Mouse (Mus musculus): ENCODE data around the gene Fgfr2.
"Not testable (repeated sequence)": the region's sequence is repeated elsewhere in the genome, so short reads cannot be mapped to it uniquely, and the experiment has no call there.

Fgfr2 gene

DNA sequence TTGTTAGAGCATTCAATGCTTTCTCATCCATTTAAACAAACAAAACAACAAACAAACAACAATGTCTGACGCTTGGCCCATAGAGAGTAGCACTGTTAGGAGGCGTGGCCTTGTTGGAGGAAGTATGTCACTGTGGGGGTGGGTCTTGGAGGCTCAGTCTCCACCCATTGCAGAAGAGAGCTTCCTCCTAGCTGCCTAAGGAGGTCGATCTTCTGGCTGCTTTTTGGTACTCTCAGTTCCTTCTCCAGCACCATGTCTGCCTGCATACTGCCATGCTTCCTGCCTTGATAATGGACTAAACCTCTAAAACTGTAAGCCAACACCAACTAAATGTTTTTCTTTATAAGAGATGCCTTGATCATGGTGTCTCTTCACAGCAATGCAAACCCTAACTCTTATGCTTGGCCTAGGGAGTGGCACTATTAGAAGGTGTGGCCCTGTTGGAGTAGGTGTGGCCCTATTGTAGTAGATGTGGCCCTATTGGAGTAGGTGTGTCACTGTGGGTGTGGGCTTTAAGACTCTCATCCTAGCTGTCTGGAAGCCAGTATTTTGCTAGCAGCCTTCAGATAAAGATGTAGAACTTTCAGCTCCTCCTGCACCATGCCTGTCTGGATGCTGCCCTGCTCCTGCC is 680.9 kb downstream of the Fgfr2 start:
- not testable (repeated sequence) for DNase-seq (ENCODE audit: low read depth in 1 of 2, low spot score in 2 of 2)

DNA sequence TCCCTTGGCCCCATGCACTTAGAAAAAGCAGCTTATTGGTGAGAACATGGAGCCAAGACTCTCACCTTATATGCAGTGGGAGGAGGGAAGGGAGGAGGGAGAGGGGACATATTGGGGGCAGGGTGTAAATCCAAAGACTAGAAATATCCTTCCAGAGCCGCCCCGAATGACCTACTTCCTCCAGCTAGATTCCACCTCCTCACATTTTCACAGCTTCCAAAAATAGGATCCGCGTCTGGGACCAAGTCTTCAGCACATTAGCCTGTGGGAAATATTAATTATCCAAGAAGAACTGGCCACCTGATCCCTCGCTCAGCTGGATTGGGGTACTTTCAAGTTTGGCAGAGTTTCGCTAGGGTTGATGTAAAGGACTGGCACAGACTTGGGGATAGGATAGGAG is 683.2 kb downstream of the Fgfr2 start:
- no peak for DNase-seq (ENCODE audit: low read depth in 1 of 2, low spot score in 2 of 2)

DNA sequence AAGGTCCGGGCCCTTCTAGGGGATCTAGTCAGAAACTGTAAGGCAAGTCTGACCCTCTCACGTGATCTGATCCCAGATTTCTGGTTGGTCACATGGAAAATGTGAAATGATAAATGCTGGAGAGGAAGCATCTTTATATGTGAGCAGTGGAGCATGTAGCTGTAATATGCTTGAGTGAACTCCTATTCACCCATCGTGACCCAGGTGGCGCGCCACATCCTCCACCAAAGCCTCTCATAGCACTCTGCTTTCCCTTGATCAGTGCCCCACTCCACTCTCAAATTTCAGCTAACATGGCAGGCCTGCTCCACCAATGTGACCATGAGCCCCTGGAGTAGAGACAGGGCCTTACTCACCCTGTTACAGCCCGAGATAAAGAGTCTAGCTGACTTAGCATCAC is 685.1 kb downstream of the Fgfr2 start:
- DNase-seq (ENCODE audit: low read depth in 1 of 2, low spot score in 2 of 2): no peak

DNA sequence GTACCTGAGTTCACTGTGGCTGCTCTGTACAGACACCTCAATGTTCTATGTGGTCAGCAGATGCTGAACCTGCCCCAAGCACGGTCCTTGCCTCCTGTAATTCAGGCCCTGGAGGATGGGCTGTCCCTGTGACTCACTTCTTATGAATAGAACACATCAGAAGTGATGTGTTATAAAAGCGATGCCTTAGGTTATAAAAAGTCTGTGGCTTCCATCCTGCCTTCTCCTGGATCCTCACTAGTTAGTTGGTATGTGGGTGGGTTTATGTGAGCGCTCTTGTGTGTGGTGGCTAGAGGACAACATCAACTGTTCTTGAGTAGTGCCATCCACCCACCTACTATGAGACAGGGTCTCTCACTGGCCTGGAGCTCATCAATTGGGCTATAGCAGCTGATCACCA is 685.7 kb downstream of the Fgfr2 start:
- no peak for DNase-seq (ENCODE audit: low read depth in 1 of 2, low spot score in 2 of 2)

DNA sequence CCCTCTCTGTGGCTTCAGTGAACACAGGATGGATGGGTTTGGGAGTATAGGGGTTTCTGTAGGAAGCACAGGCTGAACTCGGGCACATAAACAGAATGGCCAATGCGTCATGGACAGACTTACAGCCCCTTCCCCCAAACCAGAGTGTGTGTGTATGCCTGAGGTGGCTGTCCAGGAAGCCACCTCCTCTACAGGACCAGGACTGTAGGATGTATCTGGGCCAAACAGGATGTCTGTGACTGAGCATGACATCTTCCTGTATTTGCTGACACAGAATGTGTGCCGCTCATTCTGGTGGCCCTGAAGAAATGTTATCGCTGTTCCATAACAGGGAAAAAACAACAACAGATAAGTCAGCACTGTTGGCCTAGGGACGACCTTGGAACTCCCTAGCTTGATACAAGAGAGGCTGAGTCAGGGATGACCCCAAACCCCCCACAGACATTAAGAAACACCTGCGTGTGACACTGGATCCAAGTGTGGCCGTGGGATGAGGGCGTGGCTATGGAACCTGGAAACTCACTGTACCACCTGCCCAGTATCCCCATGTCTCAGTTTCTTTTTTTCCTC is 687.6 kb downstream of the Fgfr2 start:
- DNase-seq (ENCODE audit: low read depth in 1 of 2, low spot score in 2 of 2): no peak

DNA sequence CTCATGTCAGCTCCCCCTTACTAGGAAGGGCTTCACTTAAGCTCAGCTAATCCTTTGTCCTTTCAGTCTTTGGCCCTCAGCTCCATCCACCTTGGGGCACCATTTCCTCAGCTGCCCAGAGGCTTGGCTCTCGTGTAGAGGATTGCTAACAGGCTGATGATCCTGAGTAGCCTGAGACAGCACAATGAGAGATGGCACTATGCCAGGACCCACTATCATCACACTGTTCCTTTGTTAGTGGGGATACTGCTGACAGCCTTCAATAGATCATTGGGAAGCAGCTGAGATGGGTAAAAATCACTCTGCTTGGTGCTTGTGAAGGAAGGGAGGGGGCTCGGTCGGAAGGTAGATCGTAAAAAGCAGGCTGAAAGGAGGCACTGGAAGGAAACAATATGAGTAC is 693.8 kb downstream of the Fgfr2 start:
- no peak for DNase-seq (ENCODE audit: low read depth in 1 of 2, low spot score in 2 of 2)

DNA sequence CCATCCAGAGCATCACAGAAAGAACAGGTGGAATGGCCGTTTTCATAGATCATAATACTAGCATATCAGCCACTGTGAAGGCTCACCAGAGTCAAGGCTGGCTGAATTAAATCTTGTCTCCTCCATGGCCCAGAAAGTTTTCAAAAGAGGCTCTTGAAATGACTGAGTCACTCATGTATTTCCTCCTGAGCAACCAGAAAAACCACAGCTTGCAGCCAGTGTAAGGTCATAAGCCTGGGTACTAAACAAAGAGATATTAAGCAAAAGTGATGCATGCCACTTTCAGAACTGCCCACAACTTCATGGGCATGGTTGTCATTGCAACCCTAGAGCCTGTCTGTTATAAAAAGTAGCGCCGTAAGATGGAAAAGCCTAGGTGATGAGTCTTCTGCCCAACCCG is 694.8 kb downstream of the Fgfr2 start:
- DNase-seq (ENCODE audit: low read depth in 1 of 2, low spot score in 2 of 2): no peak

DNA sequence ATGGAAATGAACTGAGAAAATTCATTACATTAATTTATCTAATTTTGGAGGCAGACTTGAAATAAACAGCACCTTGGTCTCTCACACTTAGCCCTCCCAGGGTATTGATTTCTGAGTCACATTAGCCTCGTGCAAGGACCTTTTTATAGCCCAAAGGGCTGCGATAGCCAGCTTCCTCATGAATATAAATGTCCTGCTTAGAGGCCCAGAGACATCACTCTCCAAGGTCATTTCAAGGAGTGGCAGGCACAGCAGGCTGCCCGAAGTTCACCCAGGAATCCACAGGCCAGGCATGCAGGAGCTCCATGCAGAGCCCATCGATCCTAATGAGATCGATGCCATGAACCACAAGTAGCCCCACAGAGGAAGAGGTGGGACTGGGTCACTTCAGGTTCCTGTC is 697.1 kb downstream of the Fgfr2 start:
- no peak for DNase-seq (ENCODE audit: low read depth in 1 of 2, low spot score in 2 of 2)

DNA sequence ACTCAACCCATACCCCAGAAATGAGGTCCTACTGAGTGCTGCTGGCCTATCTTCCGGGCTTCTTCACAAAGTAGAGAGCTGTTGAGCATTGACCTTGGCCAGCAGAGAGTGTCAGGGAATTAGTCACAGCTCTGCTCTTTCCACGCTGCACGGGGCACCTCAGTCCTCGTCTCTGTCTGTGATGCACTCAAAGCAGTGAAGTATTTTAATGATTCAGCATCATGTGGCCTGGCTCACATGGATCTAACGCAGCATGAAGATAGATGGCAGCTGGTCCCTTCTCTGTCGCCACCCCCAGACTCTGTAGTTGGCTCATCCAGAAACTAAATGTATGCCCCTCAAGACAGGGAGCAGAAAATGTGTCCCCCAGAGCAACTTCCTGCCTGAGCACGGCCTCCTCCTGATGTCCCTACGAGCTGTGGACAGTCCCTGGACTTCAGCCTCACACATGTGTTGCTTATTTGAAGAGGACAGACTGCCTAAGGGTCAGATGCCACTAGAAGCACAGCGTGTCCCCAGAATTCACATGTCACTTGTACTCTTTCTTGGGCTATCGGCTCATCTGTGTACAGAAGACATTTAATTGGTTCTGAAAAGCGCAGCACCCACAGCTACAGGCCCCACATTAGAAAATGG is 697.7 kb downstream of the Fgfr2 start:
- DNase-seq (ENCODE audit: low read depth in 1 of 2, low spot score in 2 of 2): no peak

DNA sequence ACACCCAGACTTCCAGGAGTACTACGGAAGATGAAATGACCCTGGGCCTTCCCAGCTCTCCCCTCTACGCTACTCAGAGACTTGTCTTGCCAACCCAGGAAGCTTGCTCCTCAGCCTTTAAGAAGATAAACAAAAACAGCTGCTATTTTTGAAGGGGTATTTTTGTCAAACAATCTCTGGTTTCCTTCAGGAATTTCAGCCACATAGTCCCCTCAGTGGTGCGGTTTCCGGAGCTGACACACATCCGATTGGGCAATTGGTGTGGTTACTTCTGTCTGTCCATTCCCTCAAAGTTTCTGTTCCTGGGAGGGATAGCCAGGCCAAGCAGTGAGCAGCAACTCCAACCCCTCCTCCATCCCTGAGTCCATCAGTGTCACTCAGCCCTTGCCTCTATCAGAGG is 699.6 kb downstream of the Fgfr2 start:
- peak; percentile 3 to 21 for DNase-seq (ENCODE audit: low read depth in 1 of 2, low spot score in 2 of 2)

DNA sequence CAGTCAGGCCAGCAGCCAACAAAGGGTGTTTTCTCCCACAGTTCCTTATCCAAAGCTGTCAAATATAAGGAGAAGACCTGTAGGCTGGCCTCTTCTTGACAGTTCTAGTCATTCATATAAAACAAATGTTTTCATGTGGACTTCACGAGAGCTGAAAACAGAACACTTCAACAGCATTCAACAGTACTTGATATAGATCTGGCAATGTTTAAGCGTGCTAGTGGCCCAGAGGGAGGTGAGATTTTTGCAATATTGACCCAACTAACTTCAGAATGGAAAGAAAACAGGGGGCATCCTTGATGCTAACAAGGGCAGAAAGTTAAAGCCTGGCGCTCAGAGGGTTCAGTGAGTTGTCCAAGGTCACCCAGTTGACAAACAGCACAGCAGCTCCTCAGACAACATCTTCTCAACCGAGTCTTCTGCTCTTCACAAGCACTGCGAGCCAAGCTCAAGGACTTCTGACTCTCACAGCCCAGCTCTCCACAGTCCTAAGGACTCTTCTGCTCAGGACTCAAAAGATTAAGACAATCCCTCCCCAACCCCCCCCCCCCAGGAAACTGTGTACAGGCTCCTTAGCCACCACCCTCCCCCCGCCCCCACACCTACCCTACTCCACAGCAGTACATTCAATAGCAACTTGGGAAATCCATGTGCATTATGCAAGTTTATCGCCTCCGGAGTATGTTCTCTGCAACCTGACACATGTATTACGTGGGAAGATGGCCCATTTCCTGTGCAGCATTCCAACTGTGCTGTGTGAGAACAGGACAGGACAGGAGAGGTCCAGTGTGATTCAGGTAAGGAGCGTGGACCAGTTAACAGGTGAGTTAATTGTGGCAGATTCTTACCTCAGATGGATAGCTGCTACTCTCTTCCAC is 703.5 kb downstream of the Fgfr2 start:
- DNase-seq (ENCODE audit: low read depth in 1 of 2, low spot score in 2 of 2): no peak

DNA sequence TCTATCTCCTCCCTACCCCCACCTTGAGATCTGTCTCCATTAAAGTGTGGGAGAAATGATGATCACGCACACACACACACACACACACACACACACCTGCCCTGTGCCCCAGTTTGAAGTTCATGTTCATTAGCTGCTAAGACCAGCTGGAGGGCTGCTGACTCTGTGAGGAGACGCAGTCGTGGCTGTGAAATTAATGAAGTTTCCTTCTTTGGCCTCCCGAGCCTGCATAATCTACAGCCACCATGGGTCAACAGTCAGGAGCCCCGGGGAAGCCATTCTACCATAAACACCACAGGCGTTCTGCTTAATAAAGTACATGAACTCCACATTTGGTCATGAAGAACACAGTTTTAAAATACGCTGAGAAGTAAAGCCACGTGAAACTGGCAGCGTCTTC is 706.3 kb downstream of the Fgfr2 start:
- DNase-seq (ENCODE audit: low read depth in 1 of 2, low spot score in 2 of 2): no peak

DNA sequence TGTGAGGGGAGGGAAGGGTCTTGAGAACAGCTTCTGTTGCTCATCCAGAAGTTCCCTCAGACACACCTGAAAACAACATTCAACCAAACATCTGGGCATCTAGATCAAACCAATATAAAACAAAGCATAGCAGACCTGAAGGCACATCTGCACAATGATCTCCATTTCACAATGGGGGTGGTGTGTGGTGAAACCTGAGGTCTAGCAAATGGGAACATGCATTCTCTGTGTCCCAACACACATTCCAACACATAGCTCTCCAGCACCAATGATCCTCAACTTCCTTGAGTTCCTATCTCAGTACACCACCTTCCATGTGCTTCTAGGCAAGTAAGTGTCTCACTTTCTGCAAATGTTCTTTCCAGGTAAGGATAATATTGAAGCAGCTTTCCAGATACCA is 707.3 kb downstream of the Fgfr2 start:
- no peak for DNase-seq (ENCODE audit: low read depth in 1 of 2, low spot score in 2 of 2)

DNA sequence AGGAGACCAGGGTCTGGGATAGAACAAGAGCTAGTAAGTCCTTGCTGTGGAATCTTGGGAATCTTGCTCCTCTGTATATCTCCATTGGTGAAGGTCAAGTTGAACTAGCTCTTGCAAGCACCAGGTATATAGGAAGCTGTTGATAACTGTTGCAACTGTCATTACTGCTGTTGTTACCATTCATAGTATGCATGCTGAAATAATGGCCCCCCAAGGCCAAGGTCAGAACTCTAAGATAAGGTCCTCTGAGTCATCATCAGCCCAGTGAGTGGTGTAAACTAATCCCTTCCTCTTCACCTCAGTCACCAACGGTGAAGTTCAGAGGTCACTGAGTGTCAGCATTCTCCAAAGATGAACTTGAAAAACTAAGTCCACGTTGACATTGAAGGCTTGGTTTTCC is 710.6 kb downstream of the Fgfr2 start:
- DNase-seq (ENCODE audit: low read depth in 1 of 2, low spot score in 2 of 2): no peak

DNA sequence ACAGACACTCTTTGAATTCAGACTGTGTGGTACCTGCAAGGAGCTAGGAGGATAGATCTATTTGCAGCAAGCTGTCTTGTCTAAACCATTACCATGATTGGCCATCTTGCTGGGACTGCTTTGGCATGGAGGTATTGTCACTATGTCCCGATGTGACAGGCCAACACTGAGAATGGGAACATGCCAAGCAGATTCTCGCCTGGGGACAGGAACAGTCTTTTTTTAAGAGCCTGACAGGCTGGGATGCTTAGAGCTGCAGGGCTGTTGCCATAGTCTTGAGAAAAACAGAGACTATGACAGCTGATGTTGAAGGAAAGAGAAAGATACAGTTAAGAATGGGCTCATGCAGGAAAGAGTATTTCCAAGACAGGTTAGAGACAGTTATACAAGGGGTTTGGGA is 711.4 kb downstream of the Fgfr2 start:
- DNase-seq (ENCODE audit: low read depth in 1 of 2, low spot score in 2 of 2): no peak

DNA sequence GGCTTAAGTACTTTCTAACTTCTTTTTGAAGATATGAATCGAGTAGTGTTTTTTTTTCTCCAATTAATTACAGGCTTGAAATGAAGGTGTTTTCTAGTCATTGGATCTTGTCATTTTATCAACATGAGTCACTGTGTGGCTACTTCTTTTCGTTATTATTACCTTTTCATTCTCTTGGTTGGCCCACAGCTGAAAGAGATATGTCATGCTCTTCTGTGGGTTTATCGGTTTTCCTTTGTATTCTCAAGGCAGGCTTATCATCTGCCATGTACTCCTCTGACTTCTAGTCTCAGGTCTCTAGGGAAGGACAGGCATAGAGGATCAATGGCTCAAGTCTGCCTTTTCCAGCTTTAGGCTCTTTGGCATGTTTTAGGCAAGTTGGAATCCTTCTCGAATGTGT is 712.2 kb downstream of the Fgfr2 start:
- no peak for DNase-seq (ENCODE audit: low read depth in 1 of 2, low spot score in 2 of 2)

DNA sequence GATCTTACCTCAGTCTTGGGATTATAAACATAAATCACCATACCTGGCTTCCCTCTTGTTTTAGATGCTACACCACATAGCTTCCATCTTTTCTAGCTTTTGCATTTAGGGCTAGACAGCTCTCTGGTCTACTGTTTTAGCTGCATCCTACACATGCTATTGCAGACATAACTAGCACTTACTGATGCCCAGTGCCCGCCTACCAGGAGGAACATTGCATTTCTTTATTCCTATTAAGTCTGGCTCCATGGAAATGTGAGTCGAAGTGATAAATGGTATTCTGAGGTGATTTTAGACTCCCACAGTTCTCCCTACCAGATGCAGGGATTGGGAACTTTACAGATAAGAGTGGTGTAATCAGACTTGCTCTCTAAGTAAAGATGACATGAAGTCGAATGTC is 713.3 kb downstream of the Fgfr2 start:
- no peak for DNase-seq (ENCODE audit: low read depth in 1 of 2, low spot score in 2 of 2)

DNA sequence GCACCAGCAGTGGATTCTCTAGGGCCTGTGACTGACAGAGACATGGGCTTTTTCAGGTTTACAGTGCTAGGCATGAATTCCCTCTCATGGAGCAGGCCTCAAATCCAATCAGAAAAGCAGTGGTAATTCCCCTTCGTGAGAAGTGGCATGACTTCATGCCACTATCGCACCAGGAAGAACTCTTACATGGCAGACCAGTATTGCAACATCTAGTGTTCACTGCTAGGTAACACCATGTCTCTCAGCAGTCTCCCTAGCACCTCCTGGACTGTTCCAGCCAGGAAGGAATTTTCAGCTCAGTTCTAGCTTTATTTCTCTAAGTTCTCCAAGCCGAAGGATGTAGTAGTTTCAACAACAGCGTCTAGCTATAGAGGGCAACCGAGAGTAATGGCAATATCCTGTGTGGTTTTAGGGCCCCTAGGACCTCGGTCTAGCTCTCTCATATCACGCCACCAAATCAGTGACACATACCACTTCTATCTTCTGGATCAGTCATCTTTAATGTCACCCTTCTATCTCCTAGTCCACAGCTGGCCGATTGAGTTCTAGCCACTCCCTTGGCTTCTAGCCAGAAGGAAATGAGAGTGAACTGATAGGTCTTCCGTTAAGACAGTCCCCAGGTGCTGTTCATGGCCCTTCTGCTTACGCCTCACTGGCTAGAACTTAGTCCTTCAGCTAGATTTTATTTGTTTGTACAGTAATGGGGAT is 720.6 kb downstream of the Fgfr2 start:
- no peak for DNase-seq (ENCODE audit: low read depth in 1 of 2, low spot score in 2 of 2)

DNA sequence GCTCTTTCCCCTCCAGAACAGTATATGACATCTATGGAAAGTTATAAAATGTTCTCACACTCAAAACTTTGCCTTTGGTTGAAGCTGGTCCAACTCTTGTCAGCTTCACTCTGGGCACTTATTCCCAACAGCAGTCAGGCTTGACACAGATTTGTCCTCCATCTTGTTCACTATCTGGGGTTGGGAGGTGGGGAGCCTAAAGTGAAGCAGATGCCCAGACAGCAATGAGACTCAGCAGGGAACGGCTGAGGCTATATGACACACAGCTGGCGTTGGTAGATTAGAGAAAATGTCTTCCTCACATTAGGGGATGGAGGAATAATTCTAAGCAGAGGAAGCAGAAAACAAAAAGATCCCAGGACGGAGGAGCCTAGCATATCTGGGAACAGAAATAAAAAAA is 724.7 kb downstream of the Fgfr2 start:
- DNase-seq (ENCODE audit: low read depth in 1 of 2, low spot score in 2 of 2): no peak

DNA sequence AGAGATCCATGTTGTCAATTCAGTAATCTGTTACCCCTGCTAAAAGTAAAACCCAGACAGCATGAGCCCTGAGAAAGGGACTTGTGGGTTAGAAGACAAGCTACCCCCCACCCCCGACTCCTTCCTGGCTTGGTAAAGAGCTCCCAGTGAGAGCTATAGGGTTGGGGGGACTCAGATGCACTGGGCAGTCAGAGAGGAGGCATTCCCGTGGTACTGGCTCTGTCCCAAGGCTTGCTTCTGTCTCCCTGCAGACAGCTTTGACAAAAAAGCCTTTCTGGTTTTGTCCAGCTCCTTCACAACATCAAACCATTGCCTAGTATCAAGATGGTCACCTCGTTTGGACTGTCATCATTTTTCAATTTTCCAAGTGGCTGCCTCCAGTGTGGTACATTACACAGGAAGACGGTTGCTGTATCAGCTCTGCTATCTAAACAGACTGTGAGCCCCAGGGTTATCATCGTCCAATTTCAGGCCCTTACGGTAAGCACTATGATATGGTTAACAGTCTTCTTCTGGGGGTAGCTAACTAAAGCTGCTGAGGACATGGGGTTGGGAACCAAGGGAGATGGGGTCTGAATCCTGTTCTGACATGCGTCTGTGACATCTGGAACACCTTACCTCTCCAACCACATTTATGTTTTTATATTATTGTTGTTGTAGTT is 726.4 kb downstream of the Fgfr2 start:
- no peak for DNase-seq (ENCODE audit: low read depth in 1 of 2, low spot score in 2 of 2)

Data from monocyte, adult 2 months (primary cell).